Mouse (Mus musculus) spleen, adult 2 months (tissue): ENCODE measurements at regions not wholly inside any gene's neighbourhood (a gene's known extent, or its start where the extent isn't known, plus 50 kb on each side); places are given as distances from the start of the nearest gene placed in this dataset.

Experiments
- CTCF ChIP-seq: fragments of 200-500 bp; IDR thresholded peaks from 2 replicates; pipeline ENCODE4 v1.5.1; 2011; ENCODE audit warnings: mild to moderate bottlenecking, inconsistent platforms; ENCODE audit not compliant: insufficient read depth, insufficient read length, insufficient replicate concordance; ENCODE audit errors: extremely low read depth
- POLR2A ChIP-seq: fragments of 200-500 bp; IDR thresholded peaks from 2 replicates; pipeline ENCODE4 v1.6.1; 2011; ENCODE audit warnings: low read depth, low read length, inconsistent platforms

DNA sequence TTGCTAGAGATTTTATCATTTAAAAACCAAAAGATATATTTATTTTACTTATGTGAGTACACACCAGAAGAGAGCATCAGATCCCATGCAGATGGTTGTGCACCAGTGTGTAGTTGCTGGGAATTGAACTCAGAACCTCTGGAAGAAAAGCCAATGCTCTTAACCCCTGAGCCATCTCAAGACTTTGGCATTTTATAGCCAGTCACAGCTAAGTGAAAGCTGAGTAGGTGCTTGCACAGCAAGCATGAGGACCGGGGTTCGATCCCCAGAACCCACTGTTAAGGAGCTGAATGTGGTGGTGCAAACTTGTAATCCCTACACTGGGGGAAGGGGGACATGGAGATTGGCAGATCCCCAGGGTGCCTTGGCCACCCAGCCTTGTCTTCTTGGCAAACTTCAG, 325.7 kb upstream of the Runx1 start:
- TF ChIP-seq CTCF (no peak), POLR2A (no peak)
